Mouse (Mus musculus) spleen, adult 10 weeks (tissue): ENCODE data around the gene Ankrd12. TPM values are rescaled to one million over a fixed set of nuclear protein-coding genes. Genes with fewer than 3 reads are reported as not detected.

Experiments
- polyA plus RNA-seq: library from polyadenylated mRNA; stranded (reverse); fragments of 350-450 nt; fragmentation: Illumina TruSeq; extraction: RNeasy Lipid Tissue Mini Kit (QIAGEN cat#74804); gene quantifications from one replicate; pipeline ENCODE4 v1.2.3, GENCODE M21; 2015; ENCODE audit warnings: low replicate concordance; ENCODE audit not compliant: insufficient read depth

The Ankrd12 gene
- polyA plus RNA-seq, result 43.5 TPM

GRCm38 (mm10) chr17:66076934-66077333 lies at the start of gene Ankrd12:
Gene Ankrd12, minus strand, starts transcription at chr17:66077089.

GRCm38 (mm10) chr17:66123066-66123815 lies 46.4 kb upstream of the Ankrd12 start, which contains the start of gene Ddx11:
Gene Ddx11, plus strand, starts transcription at chr17:66123520.

GRCm38 (mm10) chr17:66111402-66111959 lies 34.6 kb upstream of the Ankrd12 start, which contains the start of gene Washc1:
Gene Washc1, plus strand, starts transcription at chr17:66111545.

GRCm38 (mm10) chr17:66101380-66102330 lies 24.8 kb upstream of the Ankrd12 start, which contains the start of gene Ndufv2:
Gene Ndufv2, minus strand, starts transcription at chr17:66101559.

GRCm38 (mm10) chr17:65950622-65951404 lies 126.1 kb downstream of the Ankrd12 start, which contains the start of gene Twsg1:
Gene Twsg1, minus strand, starts transcription at chr17:65951226.

Other genes starting within 250 kb of the Ankrd12 start
- 31.8 TPM for gene Ralbp1, start 191.3 kb downstream of the Ankrd12 start, polyA plus RNA-seq
- 31.8 TPM for gene Twsg1, start 125.9 kb downstream of the Ankrd12 start, polyA plus RNA-seq
- 167 TPM for gene Ndufv2, start 24.5 kb upstream of the Ankrd12 start, polyA plus RNA-seq
- gene Washc1, start 34.5 kb upstream of the Ankrd12 start, polyA plus RNA-seq, result 23.3 TPM
- gene Ddx11, start 46.4 kb upstream of the Ankrd12 start, polyA plus RNA-seq, result 16.2 TPM